Mouse (Mus musculus) gastrocnemius, postnatal 25 days (tissue): ENCODE measurements at regions not wholly inside any gene's neighbourhood (a gene's known extent, or its start where the extent isn't known, plus 50 kb on each side); places are given as distances from the start of the nearest gene placed in this dataset.
A peak's percentile ranks its signal among the peaks of the same experiment; 100 is the strongest.
"Not testable (repeated sequence)": the region's sequence is repeated elsewhere in the genome, so short reads cannot be mapped to it uniquely, and the experiment has no call there.

Source experiments
- DNase-seq: peaks from one replicate; pipeline ENCODE4 v3.0.0; 2022

- no peak for DNase-seq
These were observed 111.9 kb downstream of the Ibtk start for GRCm38 (mm10) chr9:85637274-85637673.

- no peak for DNase-seq
These were observed 113.0 kb downstream of the Ibtk start for GRCm38 (mm10) chr9:85636131-85636447.

GRCm38 (mm10) chr9:85635438-85636130, 113.5 kb downstream of the Ibtk start:
- no peak for DNase-seq

- not testable (repeated sequence) for DNase-seq
These were observed 114.3 kb downstream of the Ibtk start for GRCm38 (mm10) chr9:85634786-85635185.

- DNase-seq = no peak
These were observed 131.2 kb downstream of the Ibtk start for GRCm38 (mm10) chr9:85617972-85618371.

- no peak for DNase-seq
These were observed 131.9 kb downstream of the Ibtk start for GRCm38 (mm10) chr9:85617177-85617777.

- no peak for DNase-seq
These were observed 132.8 kb downstream of the Ibtk start for GRCm38 (mm10) chr9:85616266-85616869.

GRCm38 (mm10) chr9:85609152-85609551, 140.0 kb downstream of the Ibtk start:
- DNase-seq = no peak

- no peak for DNase-seq
These were observed 152.2 kb downstream of the Ibtk start for GRCm38 (mm10) chr9:85596959-85597358.

GRCm38 (mm10) chr9:85593867-85594266, 155.3 kb downstream of the Ibtk start:
- no peak for DNase-seq

GRCm38 (mm10) chr9:85592639-85593038, 156.5 kb downstream of the Ibtk start:
- no peak for DNase-seq

- no peak for DNase-seq
These were observed 159.9 kb downstream of the Ibtk start for GRCm38 (mm10) chr9:85589210-85589609.

- DNase-seq = no peak
These were observed 161.1 kb downstream of the Ibtk start for GRCm38 (mm10) chr9:85588077-85588476.

GRCm38 (mm10) chr9:85581028-85581595, 168.0 kb downstream of the Ibtk start:
- DNase-seq = no peak

- DNase-seq = no peak
These were observed 171.3 kb downstream of the Ibtk start for GRCm38 (mm10) chr9:85577812-85578211.

- DNase-seq = no peak
These were observed 171.8 kb downstream of the Ibtk start for GRCm38 (mm10) chr9:85577338-85577737.

GRCm38 (mm10) chr9:85568877-85569276, 180.3 kb downstream of the Ibtk start:
- DNase-seq = peak; percentile 9

- DNase-seq = peak; percentile 12
These were observed 197.3 kb downstream of the Ibtk start for GRCm38 (mm10) chr9:85551871-85552270.

GRCm38 (mm10) chr9:85550455-85550854, 198.7 kb downstream of the Ibtk start:
- no peak for DNase-seq

GRCm38 (mm10) chr9:85546226-85546625, 202.9 kb downstream of the Ibtk start:
- no peak for DNase-seq

GRCm38 (mm10) chr9:85545566-85545965, 203.6 kb downstream of the Ibtk start:
- DNase-seq = peak; percentile 18

- DNase-seq = no peak
These were observed 210.6 kb downstream of the Ibtk start for GRCm38 (mm10) chr9:85538557-85538956.

GRCm38 (mm10) chr9:85528421-85528820, 201.3 kb upstream of the Tent5a start:
- no peak for DNase-seq
